Mouse (Mus musculus) C2C12 (cell line): ENCODE results near the gene Meis1.

Source experiments
- CEBPB ChIP-seq: IDR thresholded peaks from one replicate; pipeline ENCODE4 v1.6.1; 2011; ENCODE audit warnings: low read depth, mild to moderate bottlenecking, control low read depth, moderate library complexity
- CTCF ChIP-seq: IDR thresholded peaks from one replicate; pipeline ENCODE4 v1.5.1; 2011; ENCODE audit not compliant: control insufficient read depth, insufficient read depth, insufficient read length
- FOSL1 ChIP-seq: IDR thresholded peaks from one replicate; pipeline ENCODE4 v1.8.0; 2011; ENCODE audit warnings: mild to moderate bottlenecking, low read length; ENCODE audit not compliant: poor library complexity, insufficient read depth, severe bottlenecking
- USF1 ChIP-seq: IDR thresholded peaks from one replicate; pipeline ENCODE4 v1.6.1; 2011; ENCODE audit warnings: low read depth, mild to moderate bottlenecking, control low read depth, moderate library complexity

GRCm38 (mm10) chr11:18992796-18993195, 26.0 kb downstream of the Meis1 start:
- TF ChIP-seq CTCF (no peak), FOSL1 (no peak), USF1 (no peak), CEBPB (no peak)
